Mouse (Mus musculus) gastrocnemius, adult 18-20 months (tissue): ENCODE measurements around the gene Cyb561a3. TPM values are rescaled to one million over a fixed set of nuclear protein-coding genes. Genes with fewer than 3 reads are reported as not detected.
A peak's percentile ranks its signal among the peaks of the same experiment; 100 is the strongest.

Experiments
- DNase-seq: peaks from one replicate; pipeline ENCODE4 v3.0.0; 2021; ENCODE audit warnings: low spot score
- total RNA-seq, 2 experiments: library from RNA; stranded (reverse); gene quantifications; 2 replicates each; pipeline ENCODE4 v1.2.3; 2021

Gene Cyb561a3
- total RNA-seq, 2 experiments from 2014 or later: 5.5 to 6.6 TPM

GRCm38 (mm10) chr19:10589127-10589857 lies 12.3 kb downstream of the Cyb561a3 start:
- DNase-seq: no peak

- DNase-seq: no peak
These were observed 13.3 kb downstream of the Cyb561a3 start for GRCm38 (mm10) chr19:10590301-10590700.

GRCm38 (mm10) chr19:10591659-10592377 lies 14.8 kb downstream of the Cyb561a3 start:
- DNase-seq: no peak

GRCm38 (mm10) chr19:10598188-10598587 lies 21.2 kb downstream of the Cyb561a3 start:
- DNase-seq: no peak

- no peak for DNase-seq
These were observed 22.7 kb downstream of the Cyb561a3 start for GRCm38 (mm10) chr19:10599648-10600047.

- DNase-seq: no peak
These were observed 25.3 kb downstream of the Cyb561a3 start for GRCm38 (mm10) chr19:10602247-10602769.

- DNase-seq: peak; percentile 83
These were observed 25.8 kb downstream of the Cyb561a3 start for GRCm38 (mm10) chr19:10602787-10603186.

- DNase-seq: no peak
These were observed 26.9 kb downstream of the Cyb561a3 start for GRCm38 (mm10) chr19:10603660-10604523.

- no peak for DNase-seq
These were observed 27.6 kb downstream of the Cyb561a3 start for GRCm38 (mm10) chr19:10604534-10604933.

GRCm38 (mm10) chr19:10605293-10605900 lies 28.4 kb downstream of the Cyb561a3 start, which contains the start of the genes Ddb1 and Tkfc:
Ddb1 (plus strand) TSS chr19:10605327.
Tkfc (minus strand) TSS chr19:10605654.
- peak; percentile 99 for DNase-seq

- no peak for DNase-seq
These were observed 29.1 kb downstream of the Cyb561a3 start for GRCm38 (mm10) chr19:10605901-10606622.

GRCm38 (mm10) chr19:10608573-10609240 lies 31.7 kb downstream of the Cyb561a3 start:
- no peak for DNase-seq

GRCm38 (mm10) chr19:10634106-10634871 lies 57.3 kb downstream of the Cyb561a3 start, which contains the start of gene Vwce:
Vwce (plus strand) TSS chr19:10634213.
- DNase-seq: peak; percentile 16

- no peak for DNase-seq
These were observed 57.9 kb downstream of the Cyb561a3 start for GRCm38 (mm10) chr19:10634872-10635318.

- DNase-seq: no peak
These were observed 60.9 kb downstream of the Cyb561a3 start for GRCm38 (mm10) chr19:10637840-10638239.

GRCm38 (mm10) chr19:10640080-10640479 lies 63.1 kb downstream of the Cyb561a3 start:
- no peak for DNase-seq

GRCm38 (mm10) chr19:10640589-10641378 lies 63.8 kb downstream of the Cyb561a3 start:
- no peak for DNase-seq
